12 mouse cellular contexts compared by ENCODE assay signal in the genomic region with DNA sequence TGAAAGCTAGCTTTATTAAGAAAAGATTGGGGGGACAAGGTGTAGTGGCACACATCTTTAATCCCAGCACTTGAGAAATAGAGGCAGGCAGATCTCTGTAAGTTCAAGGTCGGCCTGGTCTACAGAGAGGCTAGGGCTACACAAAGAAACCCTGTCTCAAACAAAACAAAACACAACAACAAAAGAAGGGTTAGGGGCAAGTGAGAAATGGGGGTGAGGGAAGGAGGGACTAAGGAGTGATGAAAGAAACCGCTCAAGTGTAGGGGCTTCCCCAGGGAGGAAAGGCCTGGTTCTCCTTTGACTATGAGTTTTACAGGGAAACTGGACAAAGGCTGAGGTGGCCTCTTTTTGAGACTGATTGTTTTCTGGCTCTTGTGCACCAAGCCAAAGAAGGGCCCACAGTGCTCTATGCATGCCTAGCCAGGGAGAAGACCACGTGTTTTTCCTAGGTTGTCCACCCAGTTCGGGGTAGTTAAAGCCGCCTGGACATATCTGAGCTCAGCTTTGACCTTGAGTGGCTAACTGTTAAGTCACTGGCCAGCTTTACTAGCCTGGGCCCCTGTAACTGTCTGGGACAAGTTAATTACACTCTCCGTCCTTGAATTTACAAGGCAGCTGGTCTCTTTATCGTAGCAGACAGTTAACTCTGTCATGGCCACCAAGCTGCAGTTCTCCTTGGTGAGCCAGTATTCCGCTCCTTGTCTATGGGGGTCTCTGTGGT.
DNase-seq lines count a peak whose midpoint lies in the region; ATAC-seq lines count a peak whose summit lies in the region.
"Had no signal": no experiment of that assay in that cellular context is flagged by ENCODE, and none has a peak within 500 bp of the region (broad histone marks: within the 10 kb centered on the region; RNA-seq: fewer than 3 reads in every experiment).

No protein-coding gene starts in this region.

- no peak overlapping the region for H3K4me3 ChIP-seq in kidney, embryonic 14.5 days (ENCODE audit: low read length)
- H3K4me3 ChIP-seq: forebrain, embryonic 13.5 days; heart, embryonic 15.5 days; layer of hippocampus, adult 2 months had no signal

- H3K4me1 ChIP-seq in kidney, embryonic 14.5 days (ENCODE audit: control insufficient read depth, insufficient read depth, low read length), result 0 out of 2 replicates have a peak, but pooled peaks cover 5% of the 10 kb centered on the region

- H3K9me3 ChIP-seq in kidney, embryonic 14.5 days (ENCODE audit: control insufficient read depth, low read length), result no peaks in the 10 kb centered on the region
- H3K9me3 ChIP-seq: forebrain, embryonic 13.5 days; heart, embryonic 15.5 days had no signal

- no peaks in the 10 kb centered on the region for H3K27me3 ChIP-seq in kidney, embryonic 14.5 days (ENCODE audit: control insufficient read depth, insufficient read depth, low read length)
- H3K27me3 ChIP-seq: forebrain, embryonic 13.5 days; heart, embryonic 15.5 days had no signal

- ATAC-seq in kidney, embryonic 14.5 days (ENCODE audit: low FRiP score, low TSS enrichment), result peak; percentile 49; the same call in 1 of the 2 replicates
- ATAC-seq: forebrain, embryonic 13.5 days had no signal

- no peaks in the 10 kb centered on the region for H3K36me3 ChIP-seq in kidney, embryonic 14.5 days (ENCODE audit: control insufficient read depth, insufficient read depth, low read length)
- H3K36me3 ChIP-seq: heart, embryonic 15.5 days had no signal

- WGBS in kidney, embryonic 14.5 days, result 32% methylated on average over 8 of the region's 8 CpGs

- no peak overlapping the region for H3K27ac ChIP-seq in kidney, embryonic 14.5 days (ENCODE audit: low read depth, low read length)
- H3K27ac ChIP-seq: forebrain, embryonic 13.5 days; heart, embryonic 15.5 days; layer of hippocampus, adult 2 months had no signal

- peak; percentile 74 for DNase-seq in heart, adult 11 months
- no peak for DNase-seq in heart, adult 9 months (ENCODE audit: low spot score in 2 of 2)
- DNase-seq in ES-CJ7 (ENCODE audit: low read depth, low spot score), result peak; percentile 67
- peak; percentile 42 for DNase-seq in embryo, embryonic 10.5 days (ENCODE audit: low spot score)
- no peak for DNase-seq in spleen, postnatal 4 days (ENCODE audit: low spot score in 2 of 2)
- no peak for DNase-seq in right cerebral cortex, postnatal 10 days (ENCODE audit: low spot score in 2 of 2)
- no peak for DNase-seq in spleen, postnatal 14 days (ENCODE audit: low spot score in 2 of 2)
- DNase-seq: lung, postnatal 4 days had no signal

- H3K4me2 ChIP-seq in kidney, embryonic 14.5 days (replicated peaks; ENCODE audit: low read depth, low read length), result no peak overlapping the region
- H3K4me2 ChIP-seq: forebrain, embryonic 13.5 days; heart, embryonic 15.5 days had no signal

- H3K9ac ChIP-seq in kidney, embryonic 14.5 days (ENCODE audit: low read depth, low read length), result no peak overlapping the region
- H3K9ac ChIP-seq: forebrain, embryonic 13.5 days; heart, embryonic 15.5 days had no signal

Comparison
In these comparisons a context has a peak if more than half of its experiments do, and no peak if none do; other contexts are left out.
1. DNase-seq: peak in heart, adult 11 months (single experiment), ES-CJ7 (single experiment) and embryo, embryonic 10.5 days (single experiment); none in heart, adult 9 months (0 of 2), spleen, postnatal 4 days (0 of 2), right cerebral cortex, postnatal 10 days (0 of 2) and spleen, postnatal 14 days (0 of 2).